Mouse (Mus musculus): ENCODE results near the gene Dusp23. TPM values are rescaled to one million over a fixed set of nuclear protein-coding genes. Genes with fewer than 3 reads are reported as not detected.

Dusp23 gene
- polyA plus RNA-seq, 1 experiment = 6.1 TPM

DNA sequence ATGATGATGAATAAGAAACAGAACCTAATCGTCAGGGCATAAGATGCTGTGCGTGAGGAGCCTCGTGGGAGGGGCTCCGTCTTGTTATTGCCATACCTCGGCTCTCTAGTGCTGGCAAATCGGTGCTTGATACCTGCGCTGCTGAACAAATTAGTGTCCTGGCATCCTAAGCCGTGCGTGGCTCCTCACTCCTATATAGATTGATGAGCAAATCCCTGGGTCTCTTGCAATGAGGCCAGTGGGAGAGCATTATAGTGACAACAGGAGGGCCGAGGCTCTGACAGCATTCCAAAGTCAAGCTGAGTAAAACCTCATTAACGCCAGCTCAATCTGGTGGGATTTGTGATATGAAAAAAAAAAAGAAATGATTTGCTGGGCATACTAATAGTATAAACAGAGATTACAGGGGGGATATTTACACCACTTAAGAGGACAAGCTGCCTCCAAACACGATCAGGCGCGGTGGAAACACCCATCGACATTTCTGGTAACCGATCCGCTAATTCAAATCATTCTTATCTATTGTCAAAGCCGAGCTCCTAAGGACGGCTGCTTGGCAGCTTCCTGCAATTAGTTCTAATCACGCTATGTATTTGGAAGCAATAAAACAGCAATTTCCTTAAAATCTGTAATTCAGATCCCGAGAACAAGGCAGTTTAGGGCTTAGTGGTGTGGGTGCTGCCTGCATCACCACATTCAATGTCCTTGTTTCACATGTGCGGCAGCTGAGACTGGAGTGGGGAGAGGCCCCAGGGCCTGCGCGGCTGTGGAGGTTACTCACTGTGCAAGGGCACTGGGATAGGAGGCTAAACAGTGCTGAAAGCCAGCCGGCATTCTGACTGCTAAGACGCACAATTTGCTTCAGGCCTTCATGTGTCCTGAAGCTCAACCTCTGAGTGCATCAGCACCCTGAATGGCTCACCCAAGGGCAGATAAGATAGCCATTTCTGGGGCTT is 46.9 kb downstream of the Dusp23 start:
- no peaks in the 10 kb centered on the region for H3K36me3 ChIP-seq (ENCODE audit: control insufficient read depth, insufficient read depth, low read length)
- H3K4me3 ChIP-seq (ENCODE audit: control insufficient read depth, low read depth, low read length) = no peak overlapping the region
- TF ChIP-seq POLR2A (IDR thresholded peaks at IDR 0.05; ENCODE audit: control insufficient read depth, low read depth, low read length) = no peak
- no peak overlapping the region for H3K27ac ChIP-seq (ENCODE audit: control insufficient read depth, insufficient read depth, low read depth, low read length)
- H3K4me1 ChIP-seq (ENCODE audit: control insufficient read depth, insufficient read depth, low read length) = peaks cover 4% of the 10 kb centered on the region; the same call in 1 of the 2 replicates
- H3K27me3 ChIP-seq (ENCODE audit: control insufficient read depth, insufficient read depth, low read length) = no peaks in the 10 kb centered on the region

DNA sequence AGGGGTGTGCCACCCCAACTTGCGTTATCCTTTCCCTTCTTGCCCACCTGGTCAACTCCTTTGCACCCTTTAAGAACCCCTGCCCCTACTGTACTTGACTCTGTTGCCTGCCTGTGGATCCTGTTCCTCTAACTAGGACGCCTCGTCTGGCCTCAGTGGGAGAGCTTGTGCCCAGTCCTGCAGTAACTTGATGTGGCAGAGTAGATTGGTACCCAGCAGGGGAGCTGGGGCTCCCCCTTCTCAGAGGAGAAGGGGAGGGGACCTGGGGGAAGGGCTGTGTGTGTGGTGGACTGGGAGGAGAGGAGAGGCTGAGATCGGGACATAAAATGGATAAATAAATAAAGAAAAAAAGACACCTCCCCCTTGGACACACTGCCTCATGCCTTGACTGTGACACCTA is 47.7 kb downstream of the Dusp23 start:
- Histone ChIP-seq H3K27ac (ENCODE audit: control insufficient read depth, insufficient read depth, low read depth, low read length) (no peak overlapping the region), H3K4me3 (ENCODE audit: control insufficient read depth, low read depth, low read length) (no peak overlapping the region), H3K36me3 (ENCODE audit: control insufficient read depth, insufficient read depth, low read length) (no peaks in the 10 kb centered on the region), H3K27me3 (ENCODE audit: control insufficient read depth, insufficient read depth, low read length) (no peaks in the 10 kb centered on the region), H3K4me1 (ENCODE audit: control insufficient read depth, insufficient read depth, low read length) (peaks cover 4% of the 10 kb centered on the region; the same call in 1 of the 2 replicates)
- no peak for TF ChIP-seq CTCF (IDR thresholded peaks at IDR 0.05; ENCODE audit: control insufficient read depth, insufficient read depth, insufficient replicate concordance, low read depth, low read length)
- no peak for TF ChIP-seq POLR2A (IDR thresholded peaks at IDR 0.05; ENCODE audit: control insufficient read depth, low read depth, low read length)

DNA sequence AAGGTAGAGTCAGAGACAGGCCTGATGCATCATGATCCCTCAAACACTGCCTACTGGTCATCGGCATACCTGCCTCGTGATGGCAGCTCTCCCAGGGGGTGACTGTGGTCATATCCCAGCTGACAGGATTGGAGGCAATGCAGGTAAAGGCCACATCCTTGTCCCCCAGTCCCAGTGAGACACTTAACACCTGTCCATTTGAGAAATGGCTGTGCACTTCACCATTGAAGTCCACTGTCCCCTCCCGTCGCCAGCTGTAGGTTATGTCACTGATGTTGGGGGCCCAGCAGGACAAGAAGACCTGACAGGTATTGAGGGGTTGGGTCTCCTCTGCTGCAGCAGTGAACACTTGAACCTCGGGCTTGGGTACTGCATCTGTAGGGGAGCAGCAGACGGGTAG is 48.5 kb downstream of the Dusp23 start:
- no peaks in the 10 kb centered on the region for H3K27me3 ChIP-seq (ENCODE audit: control insufficient read depth, insufficient read depth, low read length)
- no peak overlapping the region for H3K27ac ChIP-seq (ENCODE audit: control insufficient read depth, insufficient read depth, low read depth, low read length)
- H3K4me3 ChIP-seq (ENCODE audit: control insufficient read depth, low read depth, low read length) = no peak overlapping the region
- TF ChIP-seq POLR2A (IDR thresholded peaks at IDR 0.05; ENCODE audit: control insufficient read depth, low read depth, low read length) (no peak), CTCF (IDR thresholded peaks at IDR 0.05; ENCODE audit: control insufficient read depth, insufficient read depth, insufficient replicate concordance, low read depth, low read length) (no peak)
- H3K36me3 ChIP-seq (ENCODE audit: control insufficient read depth, insufficient read depth, low read length) = no peaks in the 10 kb centered on the region
- peaks cover 4% of the 10 kb centered on the region; the same call in 1 of the 2 replicates for H3K4me1 ChIP-seq (ENCODE audit: control insufficient read depth, insufficient read depth, low read length)

DNA sequence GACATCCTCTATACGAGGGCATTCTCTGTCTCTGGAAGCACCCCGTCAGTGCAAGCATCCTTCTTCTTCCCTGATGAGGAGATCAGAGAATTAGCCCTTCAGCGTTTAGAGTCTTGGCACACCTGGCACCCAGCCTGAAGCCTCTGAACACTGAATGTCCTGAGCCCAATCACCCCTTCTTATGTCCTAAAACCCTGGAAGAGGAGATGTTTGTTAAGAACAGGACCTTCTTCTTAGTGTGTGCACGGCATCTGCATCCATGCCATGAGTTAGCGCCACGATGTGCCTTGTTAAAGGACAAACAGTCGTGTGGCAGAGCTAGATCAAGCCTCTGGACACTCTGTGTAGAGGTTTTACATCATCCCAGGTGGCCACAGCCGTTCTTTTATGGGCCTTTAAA is 50.3 kb downstream of the Dusp23 start:
- Histone ChIP-seq H3K27me3 (ENCODE audit: control insufficient read depth, insufficient read depth, low read length) (no peaks in the 10 kb centered on the region), H3K4me3 (ENCODE audit: control insufficient read depth, low read depth, low read length) (no peak overlapping the region), H3K4me1 (ENCODE audit: control insufficient read depth, insufficient read depth, low read length) (no peaks in the 10 kb centered on the region), H3K27ac (ENCODE audit: control insufficient read depth, insufficient read depth, low read depth, low read length) (no peak overlapping the region), H3K36me3 (ENCODE audit: control insufficient read depth, insufficient read depth, low read length) (no peaks in the 10 kb centered on the region)
- no peak for TF ChIP-seq CTCF (IDR thresholded peaks at IDR 0.05; ENCODE audit: control insufficient read depth, insufficient read depth, insufficient replicate concordance, low read depth, low read length)
- no peak for TF ChIP-seq POLR2A (IDR thresholded peaks at IDR 0.05; ENCODE audit: control insufficient read depth, low read depth, low read length)

Other genes with a start within 250 kb of the Dusp23 start
- 9.8 and 13.1 TPM in 2 replicates for gene Slamf9, start 157.6 kb downstream of the Dusp23 start, polyA plus RNA-seq (2012; rRNA removed)
- 66.1 and 68.5 TPM in 2 replicates for gene Igsf9, start 151.2 kb downstream of the Dusp23 start, polyA plus RNA-seq (2012; rRNA removed)
- 7.6 and 16.5 TPM in 2 replicates for gene Tagln2, start 132.9 kb downstream of the Dusp23 start, polyA plus RNA-seq (2012; rRNA removed)
- gene Cfap45, start 112.2 kb downstream of the Dusp23 start, polyA plus RNA-seq (2012; rRNA removed) = 302 and 305 TPM in 2 replicates
- gene Vsig8, start 77.0 kb downstream of the Dusp23 start, polyA plus RNA-seq (2012; rRNA removed) = 12.1 and 14.1 TPM in 2 replicates
- 0.06 TPM in 1 of 2 replicates, not detected in the other for gene Slamf8, start 42.4 kb downstream of the Dusp23 start, polyA plus RNA-seq (2012; rRNA removed)
- not detected in 2 replicates for gene Fcrl6, start 30.4 kb downstream of the Dusp23 start, polyA plus RNA-seq (2012; rRNA removed)
- gene Crp, start 65.1 kb upstream of the Dusp23 start, polyA plus RNA-seq (2012; rRNA removed) = 0.26 and 0.46 TPM in 2 replicates

All from testis, adult 2 months (tissue).